Mouse (Mus musculus): ENCODE measurements around the gene Spred3. TPM values are rescaled to one million over a fixed set of nuclear protein-coding genes. Genes with fewer than 3 reads are reported as not detected.
A peak's percentile ranks its signal among the peaks of the same experiment; 100 is the strongest.
"Not testable (repeated sequence)": the region's sequence is repeated elsewhere in the genome, so short reads cannot be mapped to it uniquely, and the experiment has no call there.

Spred3 gene
- polyA plus RNA-seq, 1 experiment: 18.4 TPM

- DNase-seq (ENCODE audit: low spot score): peak; percentile 42
Measured at GRCm38 (mm10) chr7:29169231-29170065, 763 bp downstream of the Spred3 start.

GRCm38 (mm10) chr7:29168791-29169230 lies 1.4 kb downstream of the Spred3 start:
- DNase-seq (ENCODE audit: low spot score): no peak

- no peak for DNase-seq (ENCODE audit: low spot score)
Measured at GRCm38 (mm10) chr7:29168121-29168695, 2.0 kb downstream of the Spred3 start.

GRCm38 (mm10) chr7:29167656-29168055 lies 2.6 kb downstream of the Spred3 start:
- DNase-seq (ENCODE audit: low spot score): no peak

- DNase-seq (ENCODE audit: low spot score): peak; percentile 29
Measured at GRCm38 (mm10) chr7:29162750-29163525, 7.3 kb downstream of the Spred3 start.

- no peak for DNase-seq (ENCODE audit: low spot score)
Measured at GRCm38 (mm10) chr7:29162294-29162693, 7.9 kb downstream of the Spred3 start.

GRCm38 (mm10) chr7:29158264-29158663 lies 11.9 kb downstream of the Spred3 start:
- DNase-seq (ENCODE audit: low spot score): no peak

- DNase-seq (ENCODE audit: low spot score): peak; percentile 71
Measured at GRCm38 (mm10) chr7:29155838-29156782, 14.1 kb downstream of the Spred3 start, which contains the start of gene Fam98c. Gene Fam98c (minus strand): TSS chr7:29156234.

GRCm38 (mm10) chr7:29155196-29155837 lies 14.9 kb downstream of the Spred3 start:
- peak; percentile 81 for DNase-seq (ENCODE audit: low spot score)

- no peak for DNase-seq (ENCODE audit: low spot score)
Measured at GRCm38 (mm10) chr7:29154018-29154720, 16.0 kb downstream of the Spred3 start.

- DNase-seq (ENCODE audit: low spot score): no peak
Measured at GRCm38 (mm10) chr7:29151486-29151885, 18.7 kb downstream of the Spred3 start.

GRCm38 (mm10) chr7:29148771-29149170 lies 21.4 kb downstream of the Spred3 start:
- no peak for DNase-seq (ENCODE audit: low spot score)

GRCm38 (mm10) chr7:29146625-29147367 lies 23.4 kb downstream of the Spred3 start:
- DNase-seq (ENCODE audit: low spot score): no peak

GRCm38 (mm10) chr7:29144006-29144405 lies 26.2 kb downstream of the Spred3 start:
- no peak for DNase-seq (ENCODE audit: low spot score)

- DNase-seq (ENCODE audit: low spot score): no peak
Measured at GRCm38 (mm10) chr7:29141416-29141815, 28.8 kb downstream of the Spred3 start.

GRCm38 (mm10) chr7:29139237-29139636 lies 31.0 kb downstream of the Spred3 start:
- DNase-seq (ENCODE audit: low spot score): not testable (repeated sequence)

- DNase-seq (ENCODE audit: low spot score): no peak
Measured at GRCm38 (mm10) chr7:29137429-29137828, 32.8 kb downstream of the Spred3 start.

GRCm38 (mm10) chr7:29134693-29135386 lies 35.4 kb downstream of the Spred3 start, which contains the start of gene Rasgrp4:
Gene Rasgrp4 (plus strand): TSS chr7:29134851.
- DNase-seq (ENCODE audit: low spot score): no peak

GRCm38 (mm10) chr7:29134230-29134629 lies 36.0 kb downstream of the Spred3 start:
- DNase-seq (ENCODE audit: low spot score): no peak
